Mouse (Mus musculus) brain, embryonic 14.5 days (tissue): ENCODE data around the gene Jarid2.

ENCODE experiments used
- CTCF ChIP-seq: fragments of 200-500 bp; IDR thresholded peaks from 2 replicates; pipeline ENCODE4 v1.5.1; 2012; ENCODE audit warnings: inconsistent platforms, mild to moderate bottlenecking, moderate library complexity, borderline replicate concordance; ENCODE audit not compliant: insufficient read depth, insufficient read length; ENCODE audit errors: extremely low read depth
- POLR2A ChIP-seq: fragments of 200-500 bp; IDR thresholded peaks from 2 replicates; pipeline ENCODE4 v1.6.1; 2012; ENCODE audit warnings: mild to moderate bottlenecking, inconsistent platforms, borderline replicate concordance; ENCODE audit not compliant: poor library complexity, insufficient read depth, insufficient read length, severe bottlenecking; ENCODE audit errors: extremely low read depth

- TF ChIP-seq POLR2A, result no peak
- no peak for TF ChIP-seq CTCF
Measured at GRCm38 (mm10) chr13:44789982-44790381, 60.7 kb downstream of the Jarid2 start.
